Mouse (Mus musculus) kidney, postnatal 14 days (tissue): ENCODE data around the gene Smg7.

Experiments
- DNase-seq: peaks from one replicate; pipeline ENCODE4 v3.0.0; 2022; ENCODE audit warnings: mixed read lengths

Smg7 gene

DNA sequence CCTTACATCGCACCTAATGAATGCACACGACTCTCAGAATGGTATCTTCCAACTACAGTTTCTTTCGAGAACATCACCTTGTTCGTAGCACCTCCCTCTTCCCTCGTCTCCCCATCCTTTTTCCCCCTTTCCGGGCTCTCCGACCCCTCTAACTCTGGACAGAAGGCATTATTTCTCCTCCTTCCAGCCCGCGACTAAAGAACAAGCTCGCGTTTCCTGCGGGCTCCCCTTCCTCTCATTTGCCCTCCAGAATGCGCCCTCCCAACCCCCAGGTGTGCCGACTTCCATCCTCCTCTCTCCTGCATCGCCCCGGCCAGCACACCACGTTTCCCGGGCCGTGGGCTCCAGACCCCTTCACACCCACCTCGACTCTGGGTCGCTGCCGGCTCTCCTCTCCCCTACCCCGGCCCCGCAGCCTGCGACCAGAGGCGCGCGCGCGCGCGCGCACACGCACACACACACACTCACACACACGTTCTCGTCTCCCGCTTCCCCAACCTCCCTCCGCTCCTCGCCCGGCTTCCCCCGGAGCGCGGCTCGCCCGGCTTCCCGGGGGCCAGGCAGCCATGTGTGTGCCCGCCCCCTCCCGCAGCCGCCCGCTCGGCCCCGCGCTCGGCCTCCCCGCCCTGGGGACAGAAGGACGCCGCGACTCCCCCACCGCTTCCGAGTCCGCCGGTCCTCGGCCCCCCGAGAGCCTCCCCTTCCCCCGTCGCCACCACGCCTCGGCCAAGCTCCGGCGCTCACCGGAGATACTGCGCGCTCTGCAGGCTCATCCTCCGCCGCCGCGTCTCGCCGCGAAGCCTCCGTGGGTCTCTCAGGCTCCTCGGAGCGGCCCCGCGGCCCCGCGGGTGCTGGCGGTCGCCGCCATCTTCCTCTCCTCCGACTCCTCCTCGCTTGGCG is at the start of gene Smg7:
Smg7 (minus strand) TSS at position 882 of the 900 bp plus-strand sequence.
- DNase-seq, result no peak

DNA sequence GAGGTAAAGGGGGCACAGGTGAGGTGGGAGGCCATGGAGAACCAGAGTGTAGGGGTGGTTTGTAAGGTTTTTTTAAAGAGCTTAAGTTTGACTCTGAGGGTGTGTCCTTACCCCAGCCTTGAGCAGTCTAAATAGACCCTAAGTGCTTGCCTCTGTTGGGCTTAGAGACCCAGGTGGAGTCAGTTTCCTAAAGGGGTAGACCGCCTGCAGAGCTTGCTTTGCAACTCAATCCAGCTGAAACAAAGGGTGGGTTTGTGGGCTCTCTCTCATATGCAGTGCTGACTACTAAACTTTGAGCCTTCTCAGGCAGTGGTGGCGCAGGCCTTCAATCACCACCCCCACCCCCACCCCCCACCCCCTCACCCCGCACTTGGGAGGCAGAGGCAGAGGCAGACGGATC is 40.5 kb upstream of the Smg7 start:
- DNase-seq, result no peak

DNA sequence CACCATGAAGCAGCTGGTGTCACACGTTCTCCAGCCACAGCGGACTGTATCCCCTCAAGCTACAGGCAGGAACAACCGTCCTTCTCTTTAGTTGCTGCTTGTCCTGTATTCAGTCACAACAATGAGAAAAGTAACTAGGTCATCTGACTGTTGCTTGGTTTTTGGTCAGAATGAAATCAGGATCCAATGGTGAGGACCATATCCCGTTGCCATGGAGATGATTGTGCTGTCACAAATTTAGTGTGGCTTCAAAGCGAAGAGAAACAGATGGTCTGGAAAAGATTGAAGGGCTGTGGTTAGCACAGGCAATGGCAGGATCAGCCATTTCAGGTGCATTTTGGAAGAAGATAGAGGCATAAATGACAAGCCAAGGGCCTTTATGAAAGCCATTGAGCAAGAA is 33.9 kb upstream of the Smg7 start:
- DNase-seq, result no peak

GRCm38 (mm10) chr1:152935476-152935875 is 33.0 kb upstream of the Smg7 start:
- no peak for DNase-seq

GRCm38 (mm10) chr1:152933962-152934361 is 31.5 kb upstream of the Smg7 start:
- no peak for DNase-seq

- no peak for DNase-seq
These were observed 19.3 kb upstream of the Smg7 start for GRCm38 (mm10) chr1:152921786-152922185.

DNA sequence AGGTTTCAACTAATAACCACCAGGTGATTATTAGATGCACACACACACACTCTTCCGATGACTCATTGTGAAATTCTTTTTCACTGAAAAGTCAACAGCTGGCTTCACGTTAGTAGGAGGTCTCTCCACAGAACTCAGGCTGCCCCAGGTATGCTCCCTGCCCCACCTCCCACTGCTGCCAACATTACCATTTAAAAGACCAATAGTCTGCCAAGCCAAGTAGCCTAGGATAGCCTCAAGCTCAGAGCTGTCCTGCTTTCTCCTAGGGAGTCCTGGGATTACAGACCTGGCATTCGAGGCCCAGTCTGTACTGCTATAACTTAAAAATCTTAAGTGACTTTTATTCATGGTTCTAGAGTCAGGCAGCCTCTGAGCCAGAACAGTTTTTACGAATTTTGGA is 15.2 kb upstream of the Smg7 start:
- DNase-seq, result no peak

DNA sequence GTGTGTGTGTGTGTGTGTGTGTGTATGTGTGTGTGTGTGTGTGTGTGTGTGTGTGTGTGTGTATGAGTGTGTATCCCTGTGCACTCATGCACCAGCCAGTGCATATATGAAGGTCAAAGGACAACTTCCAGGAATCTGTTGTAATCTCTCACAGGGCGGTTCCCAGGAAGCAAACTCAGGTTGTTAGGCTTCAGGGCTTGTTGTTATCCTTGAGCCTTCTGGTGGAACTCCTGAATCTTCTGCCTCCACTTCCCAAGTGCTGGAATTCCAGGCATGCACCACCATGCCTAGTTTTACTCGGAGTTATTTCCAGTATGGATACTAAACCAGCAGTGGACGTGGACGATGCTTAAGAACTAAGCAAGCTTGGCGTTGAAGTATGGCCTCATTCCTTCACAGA is 14.5 kb upstream of the Smg7 start:
- DNase-seq, result no peak

DNA sequence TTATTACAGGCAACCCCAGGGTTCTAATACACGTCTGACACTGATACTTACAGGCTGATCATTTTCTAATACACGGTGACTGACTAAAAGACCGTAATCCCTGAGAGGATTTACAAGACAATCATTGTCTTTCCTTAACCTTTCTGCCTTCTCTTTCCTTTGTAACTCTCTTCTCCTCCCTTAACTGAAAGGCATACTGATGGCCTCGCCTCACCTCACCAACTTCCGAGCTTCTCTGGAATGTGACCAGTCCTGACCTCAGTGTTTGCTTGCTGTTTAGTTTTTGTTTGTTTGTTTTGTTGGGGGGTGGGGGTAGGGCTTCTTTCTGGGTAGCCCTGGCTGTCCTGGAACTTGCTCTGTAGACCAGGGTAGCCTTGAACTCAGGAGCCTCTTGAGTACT is 13.3 kb upstream of the Smg7 start:
- no peak for DNase-seq

DNA sequence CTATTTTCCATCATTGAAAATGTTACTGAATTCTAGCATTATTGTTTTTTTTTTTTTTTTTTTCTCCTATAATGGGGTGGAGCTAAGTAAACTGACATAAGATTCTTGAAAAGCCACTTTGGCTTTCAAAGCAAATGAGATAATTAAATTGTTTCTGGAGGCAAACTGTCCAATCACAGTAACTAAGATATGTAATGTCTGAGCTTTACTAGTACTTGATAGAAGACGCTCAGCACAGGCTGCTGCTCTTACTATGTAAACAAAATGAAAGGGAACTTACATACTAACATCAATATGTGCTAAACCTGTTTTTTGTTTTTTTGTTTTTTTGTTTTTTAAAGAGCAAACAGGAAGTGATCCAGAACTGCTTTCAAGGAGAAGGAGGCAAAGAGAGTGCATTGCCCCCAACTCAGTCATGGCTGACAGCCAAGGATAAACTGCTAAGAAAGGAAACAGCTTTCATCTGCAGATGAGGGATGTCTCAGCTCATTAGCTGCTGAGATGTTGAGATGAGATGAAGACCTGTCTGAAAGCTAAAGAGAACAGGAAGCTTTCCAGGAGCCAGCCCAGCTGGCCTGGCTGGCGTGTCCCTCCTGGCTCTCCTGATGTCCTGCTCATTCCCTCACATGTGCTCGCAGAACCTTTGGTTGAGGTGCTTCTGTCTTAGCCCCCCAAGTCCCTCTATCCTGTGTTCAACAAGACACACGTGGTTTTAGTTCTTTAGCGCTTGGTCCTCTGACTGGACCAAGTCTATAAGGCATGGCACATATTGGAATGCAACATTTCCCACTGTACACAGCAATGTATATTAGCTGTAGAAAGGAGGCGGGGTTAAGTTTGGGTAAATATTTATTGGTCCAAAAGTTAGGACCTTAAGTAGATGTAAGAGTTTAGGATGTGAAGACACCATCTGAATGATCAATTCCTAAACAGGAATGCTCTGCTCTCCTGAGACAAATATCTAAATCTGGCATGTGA is 11.3 kb upstream of the Smg7 start:
- DNase-seq, result peak; percentile 26

DNA sequence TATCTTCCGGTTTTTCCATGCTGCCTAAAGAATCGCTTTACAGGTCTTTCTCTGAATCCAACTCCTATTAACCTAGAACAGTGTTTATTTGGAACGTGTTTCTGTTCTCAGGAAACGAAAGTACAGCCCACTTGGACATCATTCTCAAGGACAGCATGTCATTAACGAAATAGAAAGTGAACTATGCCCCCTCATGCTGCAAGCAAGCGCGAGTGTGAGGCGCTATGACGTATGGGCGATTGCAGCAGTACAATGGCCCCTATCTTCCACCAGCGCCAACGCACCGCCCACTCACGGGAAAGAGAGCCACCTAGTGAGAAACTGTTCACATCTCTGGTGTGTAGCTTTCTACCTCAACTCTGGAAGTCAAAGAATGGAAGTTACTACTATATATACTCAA is 2.0 kb upstream of the Smg7 start:
- DNase-seq, result peak; percentile 91

- DNase-seq, result no peak
These were observed 1.2 kb upstream of the Smg7 start for GRCm38 (mm10) chr1:152903591-152904135.

DNA sequence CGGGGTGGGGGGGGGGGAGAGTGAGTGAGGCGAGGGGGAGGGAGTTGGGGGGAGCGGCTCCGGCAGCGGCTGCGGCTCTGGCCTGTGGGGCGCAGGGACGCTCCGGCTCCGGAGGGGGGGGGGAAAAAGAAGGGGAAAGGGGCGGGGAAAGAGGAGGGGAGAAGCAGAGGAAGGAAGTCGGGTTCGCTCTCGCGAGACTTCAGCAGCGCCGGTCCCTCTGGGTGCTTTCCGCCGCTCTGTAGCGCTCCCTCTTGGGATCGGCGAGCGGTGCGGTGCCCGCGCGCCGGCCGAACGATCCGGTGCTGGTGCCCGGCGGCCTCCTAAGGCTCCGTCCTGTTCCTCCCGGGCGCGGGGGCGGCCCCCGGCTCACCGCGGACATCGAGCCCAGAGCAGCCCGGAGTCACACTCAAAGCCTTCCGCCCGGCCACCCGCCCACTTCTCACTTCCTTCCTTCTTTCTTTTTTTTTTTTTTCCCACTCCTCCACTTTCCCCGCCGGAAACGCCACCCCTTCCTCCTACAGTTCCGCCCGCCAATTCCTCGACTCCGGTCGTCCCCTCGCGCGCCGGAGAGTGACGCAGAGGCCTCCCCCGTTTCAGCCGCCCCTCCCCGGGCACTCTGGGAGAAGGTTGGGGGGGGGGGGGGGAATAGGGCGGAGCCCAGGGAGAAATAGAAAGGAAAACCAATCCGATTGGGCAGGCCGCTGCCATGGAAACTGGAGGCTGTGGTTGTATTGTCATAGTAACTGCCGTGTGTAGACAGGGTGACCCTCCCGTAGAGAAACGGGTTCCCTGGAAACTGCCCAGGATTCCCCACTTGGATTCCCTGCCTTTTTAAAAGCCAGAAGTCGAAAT is 445 bp upstream of the Smg7 start:
- peak; percentile 96 for DNase-seq

- DNase-seq, result no peak
These were observed 1.1 kb downstream of the Smg7 start for GRCm38 (mm10) chr1:152901419-152901764.

- DNase-seq, result peak; percentile 26
These were observed 14.4 kb downstream of the Smg7 start for GRCm38 (mm10) chr1:152888086-152888485.

DNA sequence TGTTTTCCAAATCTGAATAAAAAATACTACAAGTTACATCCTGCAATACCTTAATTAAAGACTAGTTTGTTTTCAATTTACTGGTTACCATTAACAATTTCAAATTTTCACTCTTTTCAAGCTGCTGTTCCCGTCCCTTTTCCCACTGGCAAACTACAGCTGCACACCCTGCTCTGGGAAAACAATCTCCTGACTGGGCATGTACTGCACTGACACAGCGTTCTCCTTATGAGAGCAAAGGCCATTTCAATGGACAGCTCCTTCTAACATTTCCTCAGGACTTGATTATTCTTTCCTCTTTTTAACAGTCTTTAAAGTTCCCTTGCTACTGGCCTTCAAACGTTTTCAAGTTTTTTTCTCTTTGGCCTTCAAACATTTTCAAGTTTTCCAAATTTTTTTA is 31.4 kb downstream of the Smg7 start:
- peak; percentile 41 for DNase-seq

DNA sequence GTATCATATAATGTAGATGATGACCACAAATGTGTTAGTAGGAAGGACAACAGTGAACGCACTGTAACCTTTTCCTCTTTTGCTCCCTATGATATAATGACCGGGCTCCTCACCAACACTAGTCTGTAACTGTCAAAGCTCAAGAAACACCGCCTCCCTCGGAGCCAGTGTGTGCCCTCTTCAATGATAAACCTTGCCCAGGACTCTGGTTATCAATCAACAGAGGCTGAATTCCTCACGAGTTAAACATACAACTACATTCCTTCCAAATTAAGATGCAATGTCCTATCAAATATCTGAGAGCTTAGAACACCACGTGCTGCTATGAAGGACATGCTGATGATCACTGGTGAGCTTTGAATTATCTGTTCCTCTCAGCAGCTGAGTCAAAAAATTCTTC is 32.5 kb downstream of the Smg7 start:
- DNase-seq, result peak; percentile 71

DNA sequence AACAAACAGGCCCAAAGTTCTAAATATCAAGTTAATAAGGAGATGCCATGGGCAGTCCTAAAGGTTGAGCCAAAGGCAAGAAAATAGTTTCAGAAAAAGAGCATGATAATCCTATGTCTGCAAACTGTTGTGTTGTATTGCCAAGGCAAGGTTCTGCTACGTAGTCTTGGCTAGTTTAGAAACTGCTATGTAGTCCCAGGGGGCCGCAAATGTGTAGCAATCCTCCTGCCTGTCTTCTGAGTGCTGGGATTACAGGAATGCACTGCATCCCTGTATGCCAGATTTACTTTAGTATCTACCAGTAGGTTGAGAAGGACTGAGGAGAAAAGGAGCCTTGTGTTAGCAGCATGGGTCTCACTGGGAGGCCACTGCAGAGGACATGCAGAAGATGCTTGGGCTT is 55.6 kb downstream of the Smg7 start:
- no peak for DNase-seq

DNA sequence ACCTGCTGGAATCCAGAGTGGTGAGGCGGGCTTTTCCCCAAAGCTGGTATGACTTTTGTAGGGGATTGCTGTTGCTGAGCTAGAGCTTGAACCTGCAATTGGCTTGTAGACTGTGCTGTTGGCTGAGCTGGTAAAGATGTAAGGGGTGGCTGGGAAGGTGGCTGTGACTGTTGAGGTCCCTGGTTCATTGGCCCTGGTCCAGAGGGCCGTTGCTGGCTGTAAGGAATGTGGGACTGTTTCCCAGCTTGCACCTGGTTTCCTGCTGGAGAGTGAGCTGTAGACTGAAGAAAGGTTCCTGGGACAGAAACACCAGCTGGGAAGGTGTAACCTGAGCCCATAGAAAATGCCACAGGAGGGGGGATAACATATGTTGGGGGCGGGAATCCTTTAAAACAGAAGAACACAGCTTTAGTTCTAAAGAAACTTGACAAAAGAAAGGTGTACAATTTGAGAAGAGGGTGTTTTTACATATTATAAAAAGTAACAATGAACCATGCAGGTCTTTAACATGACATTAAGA is 57.2 kb downstream of the Smg7 start:
- DNase-seq, result no peak

DNA sequence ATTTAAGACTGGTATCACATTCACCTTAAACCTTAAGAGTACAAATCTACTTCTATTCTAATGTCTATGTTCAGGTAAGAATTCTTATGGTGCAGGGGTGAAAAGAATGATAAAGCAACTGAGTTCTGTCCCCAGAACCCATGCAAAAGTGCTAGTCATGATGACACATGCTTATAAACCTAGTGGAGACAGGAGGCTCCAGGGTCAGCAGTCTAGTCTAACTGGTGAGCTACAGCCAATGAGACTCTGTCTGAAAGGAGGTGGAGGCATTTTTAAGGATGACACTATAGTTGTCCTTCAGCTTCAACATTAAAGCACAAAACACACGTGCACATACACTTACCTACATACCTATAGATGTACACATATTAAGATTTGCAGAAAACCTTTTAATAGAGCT is 57.8 kb downstream of the Smg7 start:
- no peak for DNase-seq

- DNase-seq, result no peak
These were observed 61.4 kb downstream of the Smg7 start for GRCm38 (mm10) chr1:152841057-152841456.

DNA sequence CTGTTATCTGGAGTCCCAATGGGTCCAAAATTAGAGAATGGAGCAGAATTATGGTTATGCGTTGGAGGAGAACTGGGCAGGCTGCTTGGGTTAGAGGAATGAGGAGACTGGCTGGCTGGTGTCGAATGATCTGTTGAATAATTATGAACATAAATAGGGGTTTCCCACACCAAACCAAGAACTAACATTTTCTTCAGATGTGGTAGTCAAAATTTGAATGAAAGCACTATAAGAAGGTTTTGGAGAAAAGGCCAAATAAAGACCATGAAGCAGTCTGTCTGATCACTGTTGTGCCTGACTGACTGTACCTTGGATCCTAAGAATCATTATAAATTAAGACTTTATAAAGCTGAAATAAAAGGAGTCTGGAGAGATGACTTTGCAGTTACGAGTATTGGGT is 62.1 kb downstream of the Smg7 start:
- DNase-seq, result no peak
